Mouse (Mus musculus): ENCODE data around the gene Olfr420.

DNA sequence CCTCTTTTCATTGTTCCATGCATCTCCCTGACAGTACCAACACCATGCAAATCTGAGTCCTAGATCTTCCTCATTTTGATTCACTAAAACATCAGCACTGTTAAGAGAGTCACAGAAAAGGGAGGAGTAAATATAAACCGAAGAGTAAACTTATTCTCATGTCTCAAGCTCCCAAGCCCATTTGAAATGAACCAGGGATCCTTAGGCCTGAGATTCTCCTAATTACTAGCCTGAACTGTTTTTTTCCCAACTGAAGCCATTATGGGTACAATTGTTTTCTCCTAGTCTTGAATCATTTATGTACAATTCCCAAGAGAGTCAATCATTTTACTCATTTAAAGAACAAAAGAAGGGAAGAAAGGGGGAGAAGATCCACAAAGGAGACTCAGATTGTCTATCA is at the start of gene Olfr420:
- TF ChIP-seq CTCF (IDR thresholded peaks at IDR 0.05; ENCODE audit: low read depth, low read length) (no peak), POLR2A (IDR thresholded peaks at IDR 0.05; ENCODE audit: borderline replicate concordance, low read depth, low read length) (no peak)
